16 mouse cellular contexts compared by ENCODE assay signal in the genomic region with DNA sequence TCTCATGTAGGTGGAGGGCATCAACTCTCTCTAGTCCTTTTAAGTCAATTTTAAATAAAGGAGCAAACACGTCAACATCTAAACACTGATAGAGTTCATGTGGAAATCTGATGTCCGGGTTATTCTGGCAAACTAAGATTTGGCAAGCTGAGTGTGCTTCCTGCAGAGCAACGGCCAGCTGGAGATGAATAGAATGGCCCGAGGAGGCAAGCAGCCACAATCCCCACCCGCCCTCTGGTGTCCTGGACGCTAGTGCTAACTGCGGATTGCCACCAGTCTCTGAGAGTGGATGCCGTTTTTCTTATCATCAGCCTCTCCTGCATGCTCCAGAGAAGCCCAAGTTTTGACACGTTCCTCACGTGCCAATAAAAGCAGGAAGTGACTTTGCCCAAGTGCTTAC. TPM values are rescaled to one million over a fixed set of nuclear protein-coding genes. Genes with fewer than 3 reads are reported as not detected.
DNase-seq lines count a peak whose midpoint lies in the region; ATAC-seq lines count a peak whose summit lies in the region.
"Had no signal": no experiment of that assay in that cellular context is flagged by ENCODE, and none has a peak within 500 bp of the region (broad histone marks: within the 10 kb centered on the region; RNA-seq: fewer than 3 reads in every experiment).

No protein-coding gene starts in this region.

- 0 out of 2 replicates have a peak overlapping the region, but pooled peaks have one; percentile 17 for H3K9ac ChIP-seq in neural tube, embryonic 12.5 days
- no peak overlapping the region for H3K9ac ChIP-seq in hindbrain, embryonic 15.5 days
- H3K9ac ChIP-seq: embryonic facial prominence, embryonic 13.5 days; liver, embryonic 13.5 days had no signal

- 48% methylated on average over 10 of the region's 10 CpGs for WGBS in neural tube, embryonic 12.5 days
- WGBS in hindbrain, embryonic 15.5 days, result 32% methylated on average over 10 of the region's 10 CpGs
- 46% methylated on average over 10 of the region's 10 CpGs for WGBS in embryonic facial prominence, embryonic 10.5 days

- peaks cover 25% of the 10 kb centered on the region for H3K27me3 ChIP-seq in neural tube, embryonic 12.5 days (replicated peaks)
- no peaks in the 10 kb centered on the region for H3K27me3 ChIP-seq in hindbrain, embryonic 15.5 days
- peaks cover 68% of the 10 kb centered on the region for H3K27me3 ChIP-seq in embryonic facial prominence, embryonic 10.5 days (replicated peaks; ENCODE audit: low read depth, poor library complexity, severe bottlenecking)

- ATAC-seq in neural tube, embryonic 12.5 days (ENCODE audit: low FRiP score, low read depth), result no peak
- ATAC-seq in hindbrain, embryonic 15.5 days (ENCODE audit: low FRiP score, low read depth), result no peak
- ATAC-seq in megakaryocyte, adult 5-6 weeks (ENCODE audit: poor library complexity, severe bottlenecking), result no peak

- peak overlapping the region; percentile 77 for H3K4me2 ChIP-seq in neural tube, embryonic 12.5 days (replicated peaks)
- peak overlapping the region; percentile 84 for H3K4me2 ChIP-seq in hindbrain, embryonic 15.5 days
- H3K4me2 ChIP-seq: embryonic facial prominence, embryonic 13.5 days; liver, embryonic 13.5 days had no signal

- no peak for DNase-seq in neural tube, embryonic 10.5 days (ENCODE audit: extremely low spot score, low spot score)
- DNase-seq in cerebellum, adult 9-11 months, result peak; percentile 89
- no peak for DNase-seq in embryonic facial prominence, embryonic 10.5 days (ENCODE audit: low spot score)
- DNase-seq in testis, postnatal 10 days (ENCODE audit: low spot score), result no peak
- DNase-seq: adrenal gland, adult 8-10 months; heart, postnatal 36 days; kidney, adult 8-10 months; liver, embryonic 13.5 days; spleen, adult 18-20 months had no signal

- H3K4me1 ChIP-seq in neural tube, embryonic 12.5 days, result peaks cover 31% of the 10 kb centered on the region
- H3K4me1 ChIP-seq in hindbrain, embryonic 15.5 days (replicated peaks), result peaks cover 60% of the 10 kb centered on the region
- H3K4me1 ChIP-seq in embryonic facial prominence, embryonic 10.5 days, result peaks cover 22% of the 10 kb centered on the region

- H3K9me3 ChIP-seq in neural tube, embryonic 12.5 days, result no peaks in the 10 kb centered on the region
- H3K9me3 ChIP-seq in hindbrain, embryonic 15.5 days, result no peaks in the 10 kb centered on the region
- no peaks in the 10 kb centered on the region for H3K9me3 ChIP-seq in embryonic facial prominence, embryonic 10.5 days
- H3K9me3 ChIP-seq: embryonic facial prominence, embryonic 13.5 days; liver, embryonic 13.5 days had no signal

- no peak overlapping the region for H3K4me3 ChIP-seq in neural tube, embryonic 12.5 days
- peak overlapping the region; percentile 63 for H3K4me3 ChIP-seq in hindbrain, embryonic 15.5 days
- H3K4me3 ChIP-seq in embryonic facial prominence, embryonic 10.5 days, result no peak overlapping the region
- H3K4me3 ChIP-seq: embryonic facial prominence, embryonic 13.5 days; liver, embryonic 13.5 days had no signal

- H3K36me3 ChIP-seq in neural tube, embryonic 12.5 days, result no peaks in the 10 kb centered on the region
- peaks cover 3% of the 10 kb centered on the region; the same call in 1 of the 2 replicates for H3K36me3 ChIP-seq in hindbrain, embryonic 15.5 days
- no peaks in the 10 kb centered on the region for H3K36me3 ChIP-seq in embryonic facial prominence, embryonic 10.5 days (replicated peaks)
- H3K36me3 ChIP-seq: embryonic facial prominence, embryonic 13.5 days; liver, embryonic 13.5 days had no signal

- no peak overlapping the region for H3K27ac ChIP-seq in neural tube, embryonic 12.5 days
- H3K27ac ChIP-seq in hindbrain, embryonic 15.5 days (replicated peaks), result no peak overlapping the region
- H3K27ac ChIP-seq in embryonic facial prominence, embryonic 10.5 days (replicated peaks), result no peak overlapping the region
- H3K27ac ChIP-seq: embryonic facial prominence, embryonic 13.5 days; liver, embryonic 13.5 days had no signal

RNA-seq across cellular contexts. Expression of a gene that starts 2.8 kb away (rescaled TPM):
- polyA plus RNA-seq in neural tube, embryonic 12.5 days (2016; fragmentation: Nextera tagmentation; extraction: Ambion mirVana), result 29.5 and 37.6 TPM in 2 replicates
- polyA plus RNA-seq in hindbrain, embryonic 15.5 days (2015; fragmentation: Nextera tagmentation; extraction: Ambion mirVana), result 24.8 and 33.9 TPM in 2 replicates
- 0.66 and 0.94 TPM in 2 replicates for polyA plus RNA-seq in embryonic facial prominence, embryonic 10.5 days (2016; fragmentation: Nextera tagmentation; extraction: Ambion mirVana)
- not detected in 2 replicates for total RNA-seq in megakaryocyte, adult 5-6 weeks (2015)
- not detected in 2 replicates for total RNA-seq in megakaryocyte, adult 5-6 weeks (2017)
- total RNA-seq: heart, postnatal 36 days had no signal

RNA-seq across cellular contexts. Expression of a gene that starts 19.5 kb away (rescaled TPM):
- polyA plus RNA-seq in neural tube, embryonic 12.5 days (2016; fragmentation: Nextera tagmentation; extraction: Ambion mirVana), result 3.6 and 4.2 TPM in 2 replicates
- polyA plus RNA-seq in hindbrain, embryonic 15.5 days (2015; fragmentation: Nextera tagmentation; extraction: Ambion mirVana), result 77.2 and 95.2 TPM in 2 replicates
- polyA plus RNA-seq in embryonic facial prominence, embryonic 10.5 days (2016; fragmentation: Nextera tagmentation; extraction: Ambion mirVana), result 0.79 and 1.3 TPM in 2 replicates
- not detected in 2 replicates for total RNA-seq in megakaryocyte, adult 5-6 weeks (2015)
- total RNA-seq in megakaryocyte, adult 5-6 weeks (2017), result not detected in 2 replicates
- total RNA-seq: heart, postnatal 36 days had no signal
- polyA plus RNA-seq: gonadal fat pad, adult 2 months; liver, embryonic 13.5 days had no signal

RNA-seq across cellular contexts. Expression of a gene that starts 36.9 kb away (rescaled TPM):
- not detected in 2 replicates for polyA plus RNA-seq in neural tube, embryonic 12.5 days (2016; fragmentation: Nextera tagmentation; extraction: Ambion mirVana)
- not detected in 2 replicates for polyA plus RNA-seq in hindbrain, embryonic 15.5 days (2015; fragmentation: Nextera tagmentation; extraction: Ambion mirVana)
- polyA plus RNA-seq in embryonic facial prominence, embryonic 10.5 days (2016; fragmentation: Nextera tagmentation; extraction: Ambion mirVana), result not detected in 2 replicates
- total RNA-seq in megakaryocyte, adult 5-6 weeks (2015), result not detected in 2 replicates
- not detected in 2 replicates for total RNA-seq in megakaryocyte, adult 5-6 weeks (2017)
- total RNA-seq: adrenal gland, adult 8-10 months; heart, postnatal 36 days; layer of hippocampus, adult 18-20 months; left cerebral cortex, postnatal 25 days had no signal
- polyA plus RNA-seq: embryonic facial prominence, embryonic 13.5 days; gonadal fat pad, adult 2 months; liver, embryonic 13.5 days had no signal

RNA-seq across cellular contexts. Expression of a gene that starts 42.3 kb away (rescaled TPM):
- 53.3 and 59.0 TPM in 2 replicates for polyA plus RNA-seq in neural tube, embryonic 12.5 days (2016; fragmentation: Nextera tagmentation; extraction: Ambion mirVana)
- polyA plus RNA-seq in hindbrain, embryonic 15.5 days (2015; fragmentation: Nextera tagmentation; extraction: Ambion mirVana), result 95.7 and 98.3 TPM in 2 replicates
- polyA plus RNA-seq in embryonic facial prominence, embryonic 10.5 days (2016; fragmentation: Nextera tagmentation; extraction: Ambion mirVana), result 9.7 and 10.9 TPM in 2 replicates
- total RNA-seq in megakaryocyte, adult 5-6 weeks (2015), result 6.7 and 14.2 TPM in 2 replicates
- total RNA-seq in megakaryocyte, adult 5-6 weeks (2017), result 9.6 and 10.1 TPM in 2 replicates

RNA-seq across cellular contexts. Expression of a gene that starts 45.6 kb away (rescaled TPM):
- polyA plus RNA-seq in neural tube, embryonic 12.5 days (2016; fragmentation: Nextera tagmentation; extraction: Ambion mirVana), result 0.09 and 0.15 TPM in 2 replicates
- polyA plus RNA-seq in hindbrain, embryonic 15.5 days (2015; fragmentation: Nextera tagmentation; extraction: Ambion mirVana), result 0.17 and 0.26 TPM in 2 replicates
- 0.05 and 0.15 TPM in 2 replicates for polyA plus RNA-seq in embryonic facial prominence, embryonic 10.5 days (2016; fragmentation: Nextera tagmentation; extraction: Ambion mirVana)
- not detected in 2 replicates for total RNA-seq in megakaryocyte, adult 5-6 weeks (2015)
- total RNA-seq in megakaryocyte, adult 5-6 weeks (2017), result not detected in 2 replicates
- total RNA-seq: adrenal gland, adult 8-10 months; heart, postnatal 36 days had no signal
- polyA plus RNA-seq: embryonic facial prominence, embryonic 13.5 days had no signal

Comparison
In these comparisons a context has a peak if more than half of its experiments do, and no peak if none do; other contexts are left out.
1. RNA of a gene that starts 2.8 kb away (polyA plus RNA-seq): 29.5 to 37.6 TPM in neural tube, embryonic 12.5 days and 24.8 to 33.9 TPM in hindbrain, embryonic 15.5 days; 0.66 to 0.94 TPM in embryonic facial prominence, embryonic 10.5 days; every median in the first group is over 10 times any median in the second.
2. RNA of a gene that starts 19.5 kb away (polyA plus RNA-seq): 77.2 to 95.2 TPM in hindbrain, embryonic 15.5 days; 3.6 to 4.2 TPM in neural tube, embryonic 12.5 days and 0.79 to 1.3 TPM in embryonic facial prominence, embryonic 10.5 days; every median in the first group is over 10 times any median in the second.